Mouse (Mus musculus) frontal cortex, postnatal 36 days (tissue): ENCODE results near the gene Krba1.

ENCODE experiments used
- DNase-seq, 2 experiments: peaks; one replicate each; pipeline ENCODE4 v3.0.0; 2022; ENCODE audit warnings: low spot score in 2 of 2

Gene Krba1

DNA sequence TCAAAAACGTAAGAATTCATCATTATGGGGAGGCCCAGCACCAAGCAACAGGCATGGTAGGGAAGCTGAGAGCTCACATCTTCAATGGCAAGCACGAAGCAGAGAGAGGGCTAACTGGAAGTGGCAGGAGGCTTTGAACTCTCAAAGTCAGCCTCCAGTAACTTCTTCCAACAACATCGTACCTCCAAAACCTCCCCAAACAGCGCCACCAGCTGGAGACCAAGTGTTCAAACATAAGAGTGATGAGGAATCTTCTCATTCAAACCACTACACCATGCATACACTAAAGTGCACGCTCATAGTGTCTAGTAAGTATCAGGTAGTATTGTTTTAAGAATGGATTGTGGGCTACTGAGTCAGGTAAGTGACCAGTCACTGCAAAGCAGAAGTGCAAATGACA is 28.7 kb downstream of the Krba1 start:
- no peak for DNase-seq

DNA sequence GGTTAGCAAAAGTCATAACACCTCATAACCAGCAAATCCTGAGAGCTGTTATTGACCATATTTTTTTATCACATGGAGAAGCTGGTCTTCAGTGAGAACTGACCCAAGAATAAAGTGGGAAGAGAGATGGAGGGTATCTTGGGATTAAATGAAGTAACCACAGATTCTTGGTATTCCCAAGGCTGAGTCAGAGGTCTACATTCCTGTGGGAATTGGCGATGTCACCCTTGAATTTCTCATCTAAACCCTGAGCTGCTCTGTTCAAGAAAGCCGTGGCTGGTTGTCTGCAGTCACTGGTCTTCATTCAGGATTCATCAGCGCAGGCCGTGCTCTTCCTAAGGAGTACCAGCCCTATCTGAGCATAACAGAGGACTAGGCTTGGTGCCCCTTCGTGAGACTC is 31.6 kb downstream of the Krba1 start:
- DNase-seq = no peak

GRCm38 (mm10) chr6:48428769-48429557 is 33.6 kb downstream of the Krba1 start:
- DNase-seq = no peak

DNA sequence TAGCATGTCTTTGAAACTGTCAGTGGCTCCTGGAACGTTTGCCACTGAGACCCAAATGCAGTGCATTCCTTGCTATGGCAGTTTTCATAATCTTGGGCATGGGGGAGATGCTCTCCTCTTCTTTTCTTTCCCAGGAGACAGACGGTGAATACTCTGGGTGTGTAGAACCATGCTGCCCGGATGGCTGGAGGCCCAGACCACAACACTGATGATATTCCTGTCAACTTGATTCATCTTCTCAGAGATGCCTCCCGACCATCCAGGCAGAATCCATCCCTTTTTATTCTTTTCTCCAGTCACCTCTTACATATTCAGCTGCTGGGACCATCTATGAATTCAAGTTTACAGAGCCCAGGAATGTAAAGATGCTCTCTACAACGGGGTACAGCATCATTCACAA is 35.4 kb downstream of the Krba1 start:
- DNase-seq = no peak

DNA sequence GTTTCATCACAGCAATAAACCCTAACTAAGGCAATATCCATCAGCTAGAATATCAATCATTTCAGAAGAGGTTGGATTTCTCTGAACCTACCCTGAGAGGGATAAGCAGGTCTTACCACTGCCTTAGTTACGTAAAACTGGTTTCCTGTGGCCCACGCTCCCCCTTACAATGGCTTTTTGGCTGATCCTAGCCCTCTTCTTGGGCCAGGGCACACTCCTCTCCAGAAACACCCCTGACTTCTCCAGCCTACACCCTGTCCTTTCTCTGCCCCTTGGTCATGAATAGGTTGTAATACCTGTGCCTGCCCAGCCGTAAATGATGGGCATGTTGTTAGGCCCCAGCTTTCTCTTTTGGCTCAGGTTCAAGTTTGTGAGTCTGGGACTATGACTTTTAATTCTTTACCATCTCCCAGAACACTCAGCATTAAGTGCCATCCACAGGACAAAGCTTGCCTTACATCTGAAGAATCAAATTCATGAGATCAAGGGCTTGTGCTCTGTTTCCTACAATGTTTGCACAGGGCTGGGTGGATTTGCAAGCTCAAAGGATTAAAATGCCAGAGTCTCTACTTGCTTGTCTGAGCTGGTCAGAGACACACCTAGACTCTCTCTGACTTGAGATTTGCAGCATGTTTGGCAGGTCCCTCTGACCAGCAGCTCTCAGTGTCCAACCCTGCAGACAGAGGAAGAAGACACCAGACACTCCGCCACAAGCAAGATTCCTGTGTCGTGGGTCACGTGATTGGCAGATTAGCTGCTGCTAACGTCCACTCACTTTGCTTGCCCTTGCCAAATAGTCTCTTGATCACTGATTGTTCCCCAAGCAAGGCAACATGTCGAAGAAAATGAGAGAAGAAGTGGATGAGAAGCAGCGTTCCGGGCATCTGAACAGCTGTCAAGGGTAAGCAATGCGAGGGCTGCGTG is 37.8 kb downstream of the Krba1 start:
- DNase-seq = no peak

DNA sequence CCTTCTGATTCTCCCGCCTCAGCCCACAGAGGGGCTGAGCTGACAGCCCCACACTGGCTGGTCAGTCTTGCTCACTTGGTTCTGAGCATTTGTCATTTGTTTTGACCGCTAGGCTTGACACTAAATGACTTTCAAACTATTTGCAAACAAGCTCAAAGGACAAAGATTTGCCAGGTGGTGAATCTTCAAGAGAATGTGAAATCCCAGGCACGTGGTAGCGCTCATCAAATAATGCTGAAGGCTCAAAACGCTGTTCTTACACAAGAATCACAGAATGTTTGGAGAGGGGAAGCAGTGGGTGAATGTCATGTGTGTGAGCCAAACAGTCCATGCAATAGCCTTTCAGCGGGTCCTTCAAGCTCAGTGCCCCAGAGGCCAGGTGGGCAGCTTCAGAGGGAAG is 39.3 kb downstream of the Krba1 start:
- no peak for DNase-seq

- no peak for DNase-seq
Measured at GRCm38 (mm10) chr6:48435111-48435510, 39.7 kb downstream of the Krba1 start.

- no peak for DNase-seq
Measured at GRCm38 (mm10) chr6:48435706-48436349, 40.4 kb downstream of the Krba1 start.

DNA sequence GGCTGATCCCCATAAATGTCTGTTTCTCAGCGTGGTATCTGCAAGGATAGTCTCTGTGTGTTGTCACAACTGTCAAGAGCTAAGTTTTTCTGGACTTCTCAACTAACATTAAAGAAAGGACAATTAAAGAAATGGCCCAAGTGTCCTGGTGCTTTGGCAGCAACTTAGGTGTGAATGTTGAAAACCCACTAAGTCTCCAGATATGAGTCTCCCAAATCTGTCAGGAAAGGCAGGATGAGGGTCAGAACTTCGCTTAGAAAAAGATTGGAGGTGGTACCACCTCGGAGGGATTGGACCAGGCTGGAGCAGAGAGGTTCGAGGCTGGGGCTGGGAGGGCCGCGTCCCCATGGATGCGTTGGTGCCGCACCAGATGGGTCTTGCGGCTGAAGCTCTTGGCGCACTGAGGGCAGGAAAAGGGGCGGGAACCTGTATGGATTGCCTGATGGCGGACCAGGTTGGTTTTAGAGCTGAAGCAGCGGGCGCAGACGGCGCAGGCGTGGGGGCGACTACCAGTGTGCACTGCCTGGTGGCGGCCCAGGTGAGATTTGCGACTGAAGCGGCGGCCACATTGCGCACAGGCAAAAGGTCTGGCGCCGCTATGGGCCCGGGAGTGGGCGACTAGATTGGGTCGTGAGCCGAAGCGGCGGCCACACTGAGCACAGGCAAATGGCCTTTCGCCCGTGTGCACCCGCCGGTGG is 42.4 kb downstream of the Krba1 start:
- no peak for DNase-seq

GRCm38 (mm10) chr6:48438475-48439125 is 43.2 kb downstream of the Krba1 start:
- no peak for DNase-seq

DNA sequence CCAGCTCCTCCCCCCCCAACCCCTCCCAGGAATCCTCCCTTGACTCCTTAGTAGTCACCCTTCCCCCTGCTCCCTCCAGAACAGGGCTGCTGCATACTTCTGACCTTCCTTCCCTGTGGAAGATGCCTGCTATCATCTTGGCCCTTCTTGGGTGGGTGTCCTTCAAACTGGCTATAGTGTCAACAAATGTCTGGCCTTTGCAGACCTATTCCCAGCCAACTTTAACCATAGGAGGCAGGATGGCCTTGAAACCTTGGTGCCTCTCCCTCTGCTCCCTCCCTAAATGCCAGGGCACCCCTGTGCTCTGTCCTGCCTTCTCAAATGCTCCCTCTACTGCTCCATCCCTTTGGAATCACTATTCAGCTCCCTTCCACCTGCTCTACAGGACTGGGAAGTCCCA is 44.3 kb downstream of the Krba1 start:
- DNase-seq = no peak

DNA sequence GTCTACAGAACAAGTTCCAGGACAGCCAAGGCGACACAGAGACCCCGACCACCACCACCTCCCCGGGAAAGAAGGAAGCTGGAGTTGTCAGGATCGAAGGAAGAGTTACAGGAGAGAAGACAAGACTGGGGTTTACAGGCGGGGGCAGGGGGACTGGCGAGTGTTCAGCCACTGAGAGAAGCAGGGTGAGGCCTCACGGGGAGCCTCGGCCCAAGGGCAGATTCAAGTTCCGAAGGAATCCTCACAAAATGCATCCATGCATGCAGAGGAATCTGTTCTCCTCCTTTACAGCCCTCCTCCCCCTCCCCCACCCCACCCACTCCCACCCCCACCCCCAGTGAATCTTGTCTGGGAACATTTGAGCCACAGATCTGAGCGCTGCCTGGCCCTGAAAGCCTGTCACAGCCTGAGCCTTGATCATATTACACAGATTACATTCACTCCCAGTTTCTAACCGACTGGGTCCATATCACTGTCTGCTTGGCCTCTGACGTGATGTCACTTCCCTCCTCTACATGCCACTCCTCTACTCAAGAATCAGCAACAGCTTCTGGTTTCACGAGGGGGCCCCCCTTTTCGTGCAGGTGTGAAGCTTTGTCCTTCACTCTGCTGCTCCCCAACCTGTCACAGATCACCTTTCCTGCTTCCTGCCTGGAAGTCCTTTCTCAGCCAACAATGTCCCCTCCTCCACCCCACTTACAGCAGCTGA is 45.1 kb downstream of the Krba1 start:
- no peak for DNase-seq

DNA sequence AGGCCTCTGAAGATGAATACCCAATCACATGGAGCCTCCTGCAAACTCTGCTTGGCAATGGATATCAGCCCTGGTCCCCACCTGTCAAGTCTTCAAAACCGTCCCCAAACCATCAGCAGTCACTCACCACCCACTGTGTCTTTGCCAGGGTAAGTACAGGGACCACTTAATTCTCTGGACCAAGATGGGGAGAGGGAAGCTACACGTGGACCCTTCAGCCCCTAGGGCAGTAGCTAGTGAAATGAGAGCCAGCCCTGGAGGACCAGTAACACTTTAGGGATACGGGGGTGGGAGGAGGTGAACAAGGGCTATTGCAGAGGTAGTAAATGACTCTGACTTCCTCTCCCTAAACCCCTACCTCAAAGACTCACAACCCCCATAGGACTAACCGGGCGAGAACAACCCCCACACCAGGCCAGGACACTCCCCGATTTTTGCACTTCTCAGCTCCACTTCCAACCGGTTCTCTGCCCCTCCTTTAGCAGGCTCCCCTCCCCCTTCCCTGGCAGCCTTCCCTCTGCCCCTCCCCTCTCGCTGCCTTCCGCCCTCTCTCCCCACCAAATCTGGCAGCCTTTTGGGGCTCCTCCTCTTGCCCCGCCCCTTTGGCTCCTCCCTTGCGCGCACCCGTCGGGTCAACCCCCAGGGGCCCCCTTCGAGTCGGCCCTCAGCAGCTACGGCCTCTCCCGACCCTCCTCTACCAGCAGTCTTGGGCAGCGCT is 48.4 kb downstream of the Krba1 start:
- DNase-seq = peak; percentile 79 to 82

DNA sequence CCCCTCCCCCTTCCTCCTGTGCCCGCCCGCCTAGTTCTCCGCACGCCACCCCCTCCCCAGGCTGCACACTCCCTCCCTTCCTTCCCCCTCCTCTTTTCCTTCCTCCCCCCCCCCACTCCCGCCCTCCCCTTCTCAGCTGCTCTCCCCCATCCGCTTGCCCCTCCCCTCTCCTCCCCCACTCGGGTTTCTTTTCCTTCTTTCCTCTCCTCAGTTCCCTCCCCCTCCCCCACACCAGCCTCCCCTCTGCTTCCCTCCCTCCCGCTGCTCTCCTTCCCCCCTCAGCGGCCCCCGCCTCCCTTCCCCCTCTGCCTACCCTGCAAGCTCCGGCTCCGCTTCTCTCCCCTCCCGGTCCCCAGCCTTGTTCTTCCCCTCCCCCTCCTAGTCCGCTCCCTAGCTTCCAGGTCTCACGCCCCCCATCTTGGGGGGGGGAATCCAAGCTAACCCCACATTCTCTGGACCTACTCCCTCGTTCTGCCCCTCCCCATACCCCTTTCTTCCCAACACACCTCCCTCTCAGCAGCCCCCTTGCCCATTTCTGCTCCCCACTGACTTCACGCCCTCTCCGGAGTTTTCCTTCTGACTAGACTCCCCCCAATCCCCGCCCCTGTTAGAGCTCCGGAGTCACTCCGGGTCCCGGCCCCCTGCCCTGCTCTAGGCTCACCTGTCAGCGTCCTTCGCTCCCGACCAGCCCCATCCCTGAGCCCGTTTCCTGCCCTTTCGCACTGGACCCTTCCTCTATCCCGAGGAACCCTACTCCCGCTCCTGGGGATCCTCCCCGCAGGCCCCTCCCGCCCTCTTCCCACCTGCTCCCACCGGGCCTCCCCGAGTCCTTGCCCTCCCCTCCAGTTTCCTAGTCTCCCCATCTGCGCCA is 49.2 kb downstream of the Krba1 start:
- DNase-seq = peak; percentile 33 to 46

- peak; percentile 18 to 30 for DNase-seq
Measured at GRCm38 (mm10) chr6:48445181-48446101, 50.1 kb downstream of the Krba1 start, which contains the start of gene Zfp467. Zfp467 (minus strand) TSS chr6:48445825.

GRCm38 (mm10) chr6:48446256-48446655 is 50.9 kb downstream of the Krba1 start:
- no peak for DNase-seq

- no peak for DNase-seq
Measured at GRCm38 (mm10) chr6:48446896-48447295, 51.5 kb downstream of the Krba1 start.

DNA sequence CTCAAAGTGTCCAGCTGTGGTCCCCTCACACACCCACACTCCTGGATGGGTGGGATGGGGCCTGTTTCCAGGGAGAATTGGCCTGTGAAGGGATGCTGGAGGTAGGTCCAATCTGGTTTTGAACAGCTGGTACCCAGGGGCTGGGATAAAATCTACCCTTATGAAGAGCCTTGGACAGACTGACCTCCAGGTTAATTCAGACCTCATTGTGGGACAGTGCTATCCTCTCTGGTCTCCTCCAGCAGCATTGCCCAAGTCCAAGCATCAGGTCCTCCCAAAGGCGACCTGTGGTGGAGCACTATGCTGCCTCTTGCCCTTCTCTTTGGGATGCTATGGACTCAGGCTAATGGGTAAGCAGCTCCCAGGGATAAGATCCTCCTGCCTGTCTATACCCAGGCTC is 52.5 kb downstream of the Krba1 start, which contains the start of gene Sspo:
TSS of gene Sspo (plus strand) at position 301 of the 400 bp plus-strand sequence.
- DNase-seq = no peak
